Mouse (Mus musculus) thymus, adult 2 months (tissue): ENCODE measurements around the gene Uqcc3. TPM values are rescaled to one million over a fixed set of nuclear protein-coding genes. Genes with fewer than 3 reads are reported as not detected.

ENCODE experiments used
- DNase-seq: peaks from one replicate; pipeline ENCODE4 v3.0.0; 2021
- H3K27ac ChIP-seq: fragments of 200-500 bp; 2 replicates; pipeline ENCODE4 v1.5.1; 2012; ENCODE audit warnings: low read length, control low read depth; ENCODE audit not compliant: control insufficient read depth, insufficient read depth
- H3K27me3 ChIP-seq: fragments of 200-500 bp; 2 replicates; pipeline ENCODE4 v1.6.1; 2012; ENCODE audit warnings: mild to moderate bottlenecking, low read length, moderate library complexity, mixed read lengths; ENCODE audit not compliant: control insufficient read depth, insufficient read depth
- H3K36me3 ChIP-seq: fragments of 200-500 bp; 2 replicates; pipeline ENCODE4 v1.6.1; 2012; ENCODE audit warnings: mild to moderate bottlenecking, low read length, moderate library complexity; ENCODE audit not compliant: control insufficient read depth, insufficient read depth
- H3K4me1 ChIP-seq: fragments of 200-500 bp; replicated peaks from 2 replicates; pipeline ENCODE4 v1.6.1; 2012; ENCODE audit warnings: low read length; ENCODE audit not compliant: control insufficient read depth, insufficient read depth
- H3K4me3 ChIP-seq: fragments of 200-500 bp; 2 replicates; pipeline ENCODE4 v1.5.1; 2012; ENCODE audit warnings: mild to moderate bottlenecking, low read length, control low read depth, moderate library complexity; ENCODE audit not compliant: control insufficient read depth, insufficient read depth
- CTCF ChIP-seq: fragments of 200-500 bp; IDR thresholded peaks from 2 replicates; pipeline ENCODE4 v1.5.1; 2012; ENCODE audit warnings: mild to moderate bottlenecking, control low read depth, low read length, moderate library complexity, borderline replicate concordance; ENCODE audit not compliant: control insufficient read depth, poor library complexity, insufficient read depth; ENCODE audit errors: extremely low read depth
- POLR2A ChIP-seq: fragments of 200-500 bp; IDR thresholded peaks from 2 replicates; pipeline ENCODE4 v1.6.1; 2012; ENCODE audit warnings: mild to moderate bottlenecking, low read length, control low read depth, moderate library complexity; ENCODE audit not compliant: control insufficient read depth, poor library complexity, insufficient read depth; ENCODE audit errors: extremely low read depth
- WGBS: fragments of 180-500 bp; shearing (Covaris S2); methylation state at CpG from one replicate; pipeline ENCODE4 v1.1.7; 2018; 5-methylcytosine and 5-hydroxymethylcytosine counted together
- polyA plus RNA-seq: library from polyadenylated mRNA; depleted of rRNA; stranded (reverse); fragments of >200 nt; gene quantifications from 2 replicates; pipeline ENCODE4 v1.2.3, GENCODE M21; 2012; rRNA removed

The Uqcc3 gene
- polyA plus RNA-seq, result 38.7 and 39.2 TPM in 2 replicates

DNA sequence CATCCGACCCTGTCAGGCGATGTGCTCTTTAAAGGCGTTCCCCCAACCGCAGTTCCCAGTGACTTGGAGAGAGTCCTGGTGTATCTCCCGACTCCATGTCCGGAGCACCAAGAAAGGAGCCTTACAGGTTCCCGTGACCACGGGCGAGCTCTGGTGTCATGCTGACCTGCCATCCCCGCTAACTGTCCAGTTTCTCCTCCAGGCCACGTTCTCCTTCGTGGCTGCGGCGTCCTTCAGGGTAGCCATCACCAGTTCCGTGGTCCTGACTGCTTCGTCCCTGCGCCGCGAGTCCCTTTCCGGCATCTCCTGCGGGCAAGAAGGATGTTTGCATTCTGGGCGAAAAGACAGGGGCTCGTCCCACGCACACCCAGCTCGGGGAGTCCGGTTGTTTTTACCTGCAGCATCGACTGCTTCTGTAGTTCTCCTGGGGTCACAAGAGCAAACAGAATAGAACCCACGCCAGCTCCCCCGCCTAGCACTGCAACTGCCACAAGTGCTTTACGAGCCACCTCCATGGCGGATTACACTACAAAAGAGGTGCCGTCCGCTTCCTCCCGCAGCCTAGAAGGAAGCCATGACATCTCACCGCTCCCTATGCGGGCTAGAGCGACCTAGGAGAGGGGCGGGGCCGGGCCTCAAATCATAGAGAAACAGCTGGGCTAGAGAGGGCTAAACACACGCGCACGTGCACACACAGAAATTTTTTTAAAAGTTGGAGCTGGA is at the start of gene Uqcc3:
Uqcc3 (minus strand) TSS at position 613 of the 723 bp plus-strand sequence.
- no peaks in the 10 kb centered on the region for H3K27me3 ChIP-seq
- under 1% methylated on average over 42 of the region's 42 CpGs for WGBS

GRCm38 (mm10) chr19:8930117-8930516 is 49.4 kb upstream of the Uqcc3 start:
- no peak for DNase-seq
- H3K4me1 ChIP-seq, result peaks cover 15% of the 10 kb centered on the region
- no peaks in the 10 kb centered on the region for H3K27me3 ChIP-seq
- no peak overlapping the region for H3K27ac ChIP-seq
- WGBS, result 19% methylated on average over 11 of the region's 11 CpGs
- TF ChIP-seq CTCF (no peak), POLR2A (no peak)
- peaks cover 4% of the 10 kb centered on the region; the same call in 1 of the 2 replicates for H3K36me3 ChIP-seq
- H3K4me3 ChIP-seq, result peak overlapping the region; percentile 82

More for the DNA sequence above, at the start of gene Uqcc3:
- DNase-seq, result peak; percentile 93
- H3K4me1 ChIP-seq, result peaks cover 5% of the 10 kb centered on the region
- peak within 1 kb of the TSS; percentile 66 for H3K27ac ChIP-seq
- H3K4me3 ChIP-seq, result peak within 1 kb of the TSS; percentile 95
- no peaks in the 10 kb centered on the region for H3K36me3 ChIP-seq
- TF ChIP-seq POLR2A, result peak; percentile 93
- no peak for TF ChIP-seq CTCF

DNA sequence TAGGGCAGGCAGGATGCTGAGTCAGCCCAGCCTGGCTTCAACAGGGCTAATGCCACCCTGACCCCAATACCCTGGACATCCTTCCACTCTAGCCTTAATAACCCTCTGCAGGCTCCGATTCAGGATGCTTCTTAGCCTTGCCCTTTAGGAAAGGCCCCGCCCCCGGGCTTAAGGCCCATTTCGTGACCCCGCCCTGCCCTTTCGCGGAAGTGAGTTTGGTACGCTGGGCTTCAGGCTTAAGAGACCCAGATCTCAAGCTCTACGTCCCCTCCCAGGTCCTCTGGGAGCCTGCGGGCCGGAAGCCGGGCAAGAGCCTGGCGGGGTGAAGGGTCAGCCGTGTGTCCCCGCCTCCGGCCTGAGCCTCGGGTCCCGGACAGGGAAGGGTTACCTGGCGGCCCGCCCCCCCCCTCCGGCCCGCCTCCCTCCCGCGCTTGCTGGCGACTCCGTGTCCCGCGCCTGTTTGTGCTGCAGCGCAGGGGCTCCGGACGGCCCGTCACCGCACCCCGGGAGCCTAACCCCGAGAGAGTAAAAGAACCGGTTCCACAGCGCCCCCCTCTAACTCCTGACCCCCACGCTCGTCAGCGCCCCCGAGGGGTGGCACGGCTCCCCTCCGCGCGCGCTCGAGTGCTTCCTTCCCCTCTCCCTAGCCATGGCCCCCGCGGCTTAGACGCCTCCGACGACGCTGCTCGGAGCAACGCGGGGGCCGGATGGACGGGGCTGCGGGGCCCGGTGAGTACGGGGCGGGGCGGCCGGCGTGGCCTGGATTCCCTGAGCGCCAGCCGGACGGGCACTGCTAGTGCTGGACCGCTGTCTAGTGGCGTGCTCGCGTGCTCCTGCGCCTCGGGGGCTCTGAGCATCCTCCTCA is 48.7 kb upstream of the Uqcc3 start, which contains the start of the genes Rom1 and Eml3:
Rom1 (minus strand) TSS at position 133 of the 865 bp plus-strand sequence.
Eml3 (plus strand) TSS at position 329 of the 865 bp plus-strand sequence.
- peak; percentile 40; the same call in 1 of the 2 replicates for TF ChIP-seq POLR2A
- TF ChIP-seq CTCF, result peak; percentile 89
- Histone ChIP-seq H3K36me3 (peaks cover 4% of the 10 kb centered on the region; the same call in 1 of the 2 replicates), H3K4me1 (peaks cover 15% of the 10 kb centered on the region), H3K27ac (peak within 1 kb of the TSS; percentile 33; the same call in 1 of the 2 replicates), H3K27me3 (no peaks in the 10 kb centered on the region), H3K4me3 (peak within 1 kb of the TSS; percentile 82)
- peak; percentile 91 for DNase-seq
- 2% methylated on average over 68 of the region's 74 CpGs for WGBS

DNA sequence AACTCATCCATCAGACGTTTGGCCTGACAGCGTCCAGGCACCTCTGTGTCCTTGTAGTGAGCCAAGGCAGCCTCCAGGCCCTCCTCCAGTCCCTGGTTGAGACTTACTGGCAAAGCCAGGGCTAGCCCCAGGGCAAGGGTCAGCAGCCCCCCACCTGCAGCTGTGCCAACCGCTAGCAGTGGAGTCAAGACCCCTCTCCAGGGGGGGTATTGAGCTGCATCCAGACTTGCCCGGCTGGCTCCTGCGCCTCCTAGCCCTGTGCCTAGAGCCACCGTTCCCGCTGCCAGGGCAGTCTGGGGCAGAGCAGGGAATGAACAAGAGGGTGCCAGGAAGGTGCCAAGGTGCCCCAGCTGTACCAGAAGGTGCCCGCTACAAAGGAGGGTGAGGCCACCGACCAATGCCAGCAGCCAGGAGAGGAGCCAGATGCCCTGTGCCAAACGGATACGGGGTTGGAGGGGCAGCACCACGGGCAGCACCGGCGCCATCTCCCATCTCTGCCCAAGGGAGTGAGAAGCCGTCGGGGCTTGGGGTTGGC is 48.0 kb upstream of the Uqcc3 start:
- WGBS, result 66% methylated on average over 16 of the region's 16 CpGs
- no peak for DNase-seq
- H3K36me3 ChIP-seq, result peaks cover 4% of the 10 kb centered on the region; the same call in 1 of the 2 replicates

GRCm38 (mm10) chr19:8927891-8928525 is 47.3 kb upstream of the Uqcc3 start:
- Histone ChIP-seq H3K27ac (no peak overlapping the region), H3K4me3 (no peak overlapping the region), H3K36me3 (no peaks in the 10 kb centered on the region), H3K4me1 (peaks cover 15% of the 10 kb centered on the region), H3K27me3 (no peaks in the 10 kb centered on the region)
- no peak for TF ChIP-seq CTCF
- no peak for TF ChIP-seq POLR2A
- WGBS, result 94% methylated on average over 12 of the region's 12 CpGs
- no peak for DNase-seq

More for the DNA sequence above, 48.0 kb upstream of the Uqcc3 start:
- Histone ChIP-seq H3K4me3 (peak overlapping the region; percentile 82; the same call in 1 of the 2 replicates), H3K4me1 (peaks cover 15% of the 10 kb centered on the region), H3K27me3 (no peaks in the 10 kb centered on the region), H3K27ac (no peak overlapping the region)
- no peak for TF ChIP-seq CTCF
- TF ChIP-seq POLR2A, result no peak; the same call in 1 of the 2 replicates
